Mouse (Mus musculus) heart, embryonic 13.5 days (tissue): ENCODE results near the gene Mip. TPM values are rescaled to one million over a fixed set of nuclear protein-coding genes. Genes with fewer than 3 reads are reported as not detected.
A peak's percentile ranks its signal among the peaks of the same experiment; 100 is the strongest.
"Not testable (repeated sequence)": the region's sequence is repeated elsewhere in the genome, so short reads cannot be mapped to it uniquely, and the experiment has no call there.

Source experiments
- ATAC-seq: fragments of 200-750 bp; cut with Nextera tagmentation; 2 replicates; pipeline ENCODE4 v1.8.0; 2017; ENCODE audit warnings: moderate TSS enrichment; ENCODE audit not compliant: insufficient number of reproducible peaks, low FRiP score, low TSS enrichment; ENCODE audit errors: extremely low read depth
- H3K27ac ChIP-seq: fragments of 300-500 bp; sonication (generic); replicated peaks from 2 replicates; pipeline ENCODE4 v1.5.1; 2015; ENCODE audit warnings: moderate library complexity, mild to moderate bottlenecking, inconsistent platforms
- H3K27me3 ChIP-seq: fragments of 300-500 bp; sonication (generic); replicated peaks from 2 replicates; pipeline ENCODE4 v1.6.1; 2015; ENCODE audit warnings: mild to moderate bottlenecking, inconsistent platforms
- H3K36me3 ChIP-seq: fragments of 300-500 bp; sonication (generic); 2 replicates; pipeline ENCODE4 v1.6.1; 2015; ENCODE audit warnings: mild to moderate bottlenecking, inconsistent platforms
- H3K4me1 ChIP-seq: fragments of 300-500 bp; sonication (generic); 2 replicates; pipeline ENCODE4 v1.6.1; 2015; ENCODE audit warnings: inconsistent platforms
- H3K4me2 ChIP-seq: fragments of 300-500 bp; sonication (generic); 2 replicates; pipeline ENCODE4 v1.6.1; 2015; ENCODE audit warnings: inconsistent platforms, mild to moderate bottlenecking, moderate library complexity
- H3K4me3 ChIP-seq: fragments of 300-500 bp; sonication (generic); 2 replicates; pipeline ENCODE4 v1.5.1; 2015; ENCODE audit warnings: moderate library complexity, mild to moderate bottlenecking, inconsistent platforms
- H3K9ac ChIP-seq: fragments of 300-500 bp; sonication (generic); 2 replicates; pipeline ENCODE4 v1.6.1; 2015; ENCODE audit warnings: inconsistent platforms, mild to moderate bottlenecking, moderate library complexity
- H3K9me3 ChIP-seq: fragments of 300-500 bp; sonication (generic); 2 replicates; pipeline ENCODE4 v1.6.1; 2016; ENCODE audit warnings: inconsistent platforms
- WGBS: fragments of 180-500 bp; shearing (Covaris S2); methylation state at CpG from one replicate; pipeline ENCODE4 v1.1.7; 2015; ENCODE audit warnings: mixed read lengths; 5-methylcytosine and 5-hydroxymethylcytosine counted together
- polyA plus RNA-seq: library from polyadenylated mRNA; unstranded; fragments of >200 nt; fragmentation: Nextera tagmentation; extraction: Ambion mirVana; gene quantifications from 2 replicates; pipeline ENCODE4 v1.2.1, GENCODE M21; 2015

Mip gene
- polyA plus RNA-seq, 1 experiment from 2014 or later: not detected

GRCm38 (mm10) chr10:128212148-128212547 lies 13.5 kb upstream of the Mip start:
- peak overlapping the region; percentile 63 for H3K4me3 ChIP-seq
- peak overlapping the region; percentile 92 for H3K4me2 ChIP-seq
- no peak overlapping the region; the same call in 1 of the 2 replicates for H3K27ac ChIP-seq
- H3K4me1 ChIP-seq: peaks cover 21% of the 10 kb centered on the region
- ATAC-seq: no peak
- H3K27me3 ChIP-seq: peaks cover 15% of the 10 kb centered on the region
- peak overlapping the region; percentile 85 for H3K9ac ChIP-seq
- 41% methylated on average over 6 of the region's 6 CpGs for whole genome bisulfite sequencing
- peaks cover 17% of the 10 kb centered on the region for H3K36me3 ChIP-seq
- H3K9me3 ChIP-seq: no peaks in the 10 kb centered on the region

DNA sequence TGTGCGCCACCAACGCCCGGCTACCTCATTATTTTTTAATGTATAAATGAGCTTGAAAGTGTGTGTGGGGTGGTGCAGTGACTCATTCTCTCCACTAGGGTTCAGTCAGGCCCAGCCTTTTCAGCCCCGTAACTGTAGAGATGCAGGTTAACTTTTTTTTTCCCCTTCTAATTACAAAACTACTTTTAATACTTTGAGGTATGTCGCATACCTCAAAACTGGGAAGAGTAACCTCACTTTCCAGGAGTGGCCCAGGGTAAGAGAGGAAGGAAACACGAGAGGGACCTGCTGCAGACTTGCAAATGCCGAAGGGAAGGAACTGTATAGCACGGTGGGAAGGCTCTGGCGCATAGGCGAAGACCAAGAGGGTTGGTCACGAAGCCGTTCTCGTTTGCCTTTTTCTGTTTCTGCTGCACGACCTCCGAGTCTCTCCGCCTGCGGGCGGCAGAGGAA lies 12.7 kb upstream of the Mip start:
- peak overlapping the region; percentile 49 for H3K4me3 ChIP-seq
- peak overlapping the region; percentile 65 for H3K9ac ChIP-seq
- ATAC-seq: peak; percentile 39; the same call in 1 of the 2 replicates
- peak overlapping the region; percentile 21; the same call in 1 of the 2 replicates for H3K27ac ChIP-seq
- H3K4me1 ChIP-seq: peaks cover 21% of the 10 kb centered on the region
- peak overlapping the region; percentile 92 for H3K4me2 ChIP-seq
- peaks cover 17% of the 10 kb centered on the region for H3K36me3 ChIP-seq
- 2% methylated on average over 18 of the region's 18 CpGs for WGBS
- no peaks in the 10 kb centered on the region for H3K9me3 ChIP-seq
- H3K27me3 ChIP-seq: peaks cover 15% of the 10 kb centered on the region

DNA sequence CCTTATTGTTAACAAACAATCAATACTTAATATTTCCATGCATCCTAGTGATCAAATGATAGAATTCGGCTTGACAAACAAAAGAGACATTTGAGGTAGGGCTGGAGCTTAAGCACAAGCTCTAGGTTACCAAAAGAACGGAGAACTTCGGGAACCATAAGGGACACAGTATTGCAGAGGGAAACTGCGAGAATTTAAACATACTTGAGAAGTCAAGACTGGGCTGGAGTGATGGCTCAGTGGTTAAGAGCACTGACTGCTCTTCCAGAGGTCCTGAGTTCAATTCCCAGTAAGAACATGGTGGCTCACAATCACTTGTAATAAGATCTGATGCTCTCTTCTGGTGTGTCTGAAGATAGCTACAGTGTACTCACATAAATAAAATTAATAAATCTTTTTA lies 11.5 kb upstream of the Mip start:
- not testable (repeated sequence) for H3K9ac ChIP-seq, H3K4me2 ChIP-seq, H3K27ac ChIP-seq, H3K9me3 ChIP-seq, ATAC-seq, H3K4me3 ChIP-seq
- 82% methylated on average over 4 of the region's 4 CpGs for WGBS
- Histone ChIP-seq H3K36me3 (peaks cover 11% of the 10 kb centered on the region; the same call in 1 of the 2 replicates), H3K4me1 (peaks cover 21% of the 10 kb centered on the region), H3K27me3 (peaks cover 15% of the 10 kb centered on the region)

DNA sequence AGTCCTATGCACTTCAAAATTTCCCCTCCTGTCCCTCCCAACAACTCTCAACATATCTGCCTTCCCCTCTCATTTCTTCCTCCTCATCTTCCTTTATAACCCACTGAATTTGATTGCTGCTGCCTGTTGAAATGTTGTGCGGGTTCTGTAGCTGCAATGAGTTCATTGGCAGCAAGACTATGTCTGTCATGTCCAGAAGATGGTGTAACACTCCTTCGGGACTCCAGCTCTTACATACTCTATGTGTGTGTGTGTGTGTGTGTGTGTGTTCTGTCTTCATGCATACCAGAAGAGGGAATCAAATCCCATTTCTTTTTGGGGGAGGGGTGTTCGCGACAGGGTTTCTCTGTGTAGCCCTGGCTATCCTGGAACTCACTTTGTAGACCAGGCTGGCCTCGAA lies 10.7 kb upstream of the Mip start:
- 64% methylated on average over 5 of the region's 5 CpGs for WGBS
- H3K4me3 ChIP-seq: no peak overlapping the region
- no peak overlapping the region for H3K9ac ChIP-seq
- no peak overlapping the region for H3K4me2 ChIP-seq
- no peak for ATAC-seq
- no peaks in the 10 kb centered on the region for H3K9me3 ChIP-seq
- H3K27ac ChIP-seq: no peak overlapping the region
- H3K27me3 ChIP-seq: peaks cover 15% of the 10 kb centered on the region
- H3K36me3 ChIP-seq: 0 out of 2 replicates have a peak, but pooled peaks cover 6% of the 10 kb centered on the region
- peaks cover 21% of the 10 kb centered on the region for H3K4me1 ChIP-seq

DNA sequence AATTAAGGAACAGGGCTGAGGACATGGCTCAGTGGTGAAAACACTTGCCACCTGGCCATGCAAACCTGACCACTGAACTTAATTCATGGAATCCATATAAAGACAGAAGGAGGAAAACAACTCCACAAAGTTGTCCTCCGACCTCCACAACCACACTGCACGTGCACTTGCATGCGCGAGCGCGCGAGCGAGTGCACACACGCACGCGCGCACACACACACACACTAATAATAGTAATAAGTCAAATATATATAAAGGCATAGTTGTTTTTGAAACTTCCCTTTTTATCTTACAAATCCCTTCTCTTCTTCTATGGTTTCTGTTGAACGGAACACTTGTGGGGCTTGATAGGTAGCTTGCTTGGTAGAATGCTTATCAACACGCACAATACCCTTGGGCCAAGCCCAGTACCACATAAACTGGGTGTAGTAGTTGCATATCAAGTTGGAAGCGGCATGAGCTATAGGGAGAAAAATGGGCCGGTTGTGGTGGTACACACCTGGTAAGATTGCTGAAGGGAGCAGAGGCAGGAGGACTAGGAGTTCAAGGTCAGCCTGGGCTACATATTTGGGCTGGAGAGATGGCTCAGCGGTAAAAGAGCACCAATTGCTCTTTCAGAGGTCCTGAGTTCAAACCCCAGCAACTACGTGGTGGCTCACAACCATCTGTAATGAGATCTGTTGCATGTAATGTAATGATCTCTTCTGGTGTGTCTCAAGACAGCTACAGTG lies 7.1 kb upstream of the Mip start:
- no peak overlapping the region for H3K9ac ChIP-seq
- no peaks in the 10 kb centered on the region for H3K9me3 ChIP-seq
- 90% methylated on average over 18 of the region's 18 CpGs for WGBS
- no peak overlapping the region for H3K4me3 ChIP-seq
- H3K36me3 ChIP-seq: no peaks in the 10 kb centered on the region
- H3K27me3 ChIP-seq: peaks cover 12% of the 10 kb centered on the region
- 0 out of 2 replicates have a peak, but pooled peaks cover under 1% of the 10 kb centered on the region for H3K4me1 ChIP-seq
- H3K27ac ChIP-seq: no peak overlapping the region
- ATAC-seq: no peak
- H3K4me2 ChIP-seq: no peak overlapping the region

- 56% methylated on average over 16 of the region's 16 CpGs for WGBS
- Histone ChIP-seq H3K27ac (no peak overlapping the region), H3K9ac (no peak overlapping the region), H3K27me3 (no peaks in the 10 kb centered on the region), H3K4me1 (peaks cover 7% of the 10 kb centered on the region; the same call in 1 of the 2 replicates), H3K4me3 (no peak overlapping the region), H3K36me3 (no peaks in the 10 kb centered on the region), H3K9me3 (no peaks in the 10 kb centered on the region), H3K4me2 (no peak overlapping the region)
- no peak for ATAC-seq
Measured at GRCm38 (mm10) chr10:128221533-128222286, 3.9 kb upstream of the Mip start.

DNA sequence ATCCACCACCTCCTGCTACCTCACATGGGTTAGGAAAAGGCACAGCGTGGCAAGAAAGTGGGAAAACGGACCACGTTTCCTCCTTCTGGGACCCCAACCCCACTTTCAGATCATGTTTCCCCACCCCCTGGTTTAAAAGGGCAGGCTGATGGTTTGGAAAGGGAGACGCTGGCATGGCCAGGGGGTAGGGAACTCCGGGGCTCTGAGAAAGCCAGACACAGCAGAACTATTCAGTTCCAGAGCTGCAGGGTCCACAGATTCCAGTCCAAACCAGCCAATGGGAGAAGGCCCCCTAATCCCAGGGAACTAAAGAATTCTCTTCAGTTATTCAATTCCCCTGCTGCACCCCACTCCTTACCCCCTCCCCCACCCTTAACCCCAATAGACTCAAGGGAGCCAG lies 574 bp upstream of the Mip start:
- Histone ChIP-seq H3K4me1 (peaks cover 11% of the 10 kb centered on the region; the same call in 1 of the 2 replicates), H3K9ac (no peak overlapping the region), H3K9me3 (no peaks in the 10 kb centered on the region), H3K4me2 (no peak overlapping the region), H3K27ac (no peak overlapping the region), H3K27me3 (no peaks in the 10 kb centered on the region), H3K36me3 (no peaks in the 10 kb centered on the region), H3K4me3 (no peak overlapping the region)
- no peak for ATAC-seq
- WGBS: 46% methylated on average over 5 of the region's 5 CpGs

- Histone ChIP-seq H3K4me1 (peaks cover 19% of the 10 kb centered on the region), H3K27me3 (no peaks in the 10 kb centered on the region), H3K36me3 (no peaks in the 10 kb centered on the region), H3K27ac (no peak overlapping the region), H3K9me3 (no peaks in the 10 kb centered on the region), H3K9ac (0 out of 2 replicates have a peak overlapping the region, but pooled peaks have one; percentile 19), H3K4me2 (no peak overlapping the region), H3K4me3 (no peak overlapping the region)
- no peak for ATAC-seq
- 70% methylated on average over 9 of the region's 9 CpGs for WGBS
Measured at GRCm38 (mm10) chr10:128227592-128227991, 2.0 kb downstream of the Mip start.

DNA sequence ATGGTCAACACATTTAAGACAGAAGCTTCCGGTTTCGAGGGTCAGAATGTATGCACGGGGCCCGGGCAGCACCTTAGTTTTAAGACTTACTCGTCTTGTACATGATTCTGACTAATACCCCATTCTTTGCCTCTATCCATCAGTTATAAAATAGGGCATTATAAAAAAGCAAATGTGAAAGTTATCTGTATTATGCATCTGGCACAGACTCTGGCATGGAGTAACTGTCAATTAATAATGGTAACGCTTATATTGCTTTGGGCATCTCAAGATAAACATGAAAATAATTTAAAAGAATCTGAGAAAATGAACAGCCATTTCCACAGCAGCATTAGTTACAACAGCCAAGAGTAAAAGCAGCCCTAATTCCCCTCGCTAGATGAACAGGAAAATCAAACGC lies 2.4 kb downstream of the Mip start:
- no peak for ATAC-seq
- no peaks in the 10 kb centered on the region for H3K27me3 ChIP-seq
- WGBS: 84% methylated on average over 8 of the region's 8 CpGs
- H3K9me3 ChIP-seq: no peaks in the 10 kb centered on the region
- H3K27ac ChIP-seq: no peak overlapping the region
- H3K9ac ChIP-seq: no peak overlapping the region
- H3K4me2 ChIP-seq: no peak overlapping the region
- H3K4me3 ChIP-seq: no peak overlapping the region
- H3K4me1 ChIP-seq: peaks cover 23% of the 10 kb centered on the region
- no peaks in the 10 kb centered on the region for H3K36me3 ChIP-seq

DNA sequence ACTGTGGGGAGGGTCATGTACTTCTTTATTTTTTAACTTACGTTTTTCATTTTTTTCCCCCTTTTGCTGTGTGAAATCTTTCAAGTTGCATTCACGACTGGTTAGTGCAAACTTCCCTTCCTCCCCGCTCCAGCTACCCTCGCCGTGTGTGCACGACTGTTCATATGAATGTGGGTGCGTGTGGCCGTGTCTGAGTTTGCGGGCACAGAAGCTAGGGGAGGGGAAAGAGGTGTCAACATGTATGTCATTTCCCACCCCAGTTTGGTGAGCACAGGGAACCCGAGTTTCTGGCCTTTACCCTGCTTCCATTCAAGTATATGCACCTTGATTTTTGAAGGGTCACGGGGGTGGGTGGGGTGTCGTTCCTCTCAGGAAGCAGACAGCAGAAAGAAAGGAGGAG lies 4.9 kb downstream of the Mip start:
- Histone ChIP-seq H3K9ac (0 out of 2 replicates have a peak overlapping the region, but pooled peaks have one; percentile 92), H3K27ac (no peak overlapping the region)
- 77% methylated on average over 12 of the region's 12 CpGs for WGBS

GRCm38 (mm10) chr10:128231146-128231545 lies 5.5 kb downstream of the Mip start:
- 22% methylated on average over 5 of the region's 5 CpGs for WGBS

More for the DNA sequence above, 4.9 kb downstream of the Mip start:
- H3K4me3 ChIP-seq: no peak overlapping the region
- H3K4me2 ChIP-seq: no peak overlapping the region
- no peak for ATAC-seq
- H3K9me3 ChIP-seq: no peaks in the 10 kb centered on the region
- no peaks in the 10 kb centered on the region for H3K27me3 ChIP-seq
- H3K4me1 ChIP-seq: peaks cover 21% of the 10 kb centered on the region
- peaks cover 11% of the 10 kb centered on the region; the same call in 1 of the 2 replicates for H3K36me3 ChIP-seq

More at GRCm38 (mm10) chr10:128231146-128231545, 5.5 kb downstream of the Mip start:
- Histone ChIP-seq H3K9ac (peak overlapping the region; percentile 92), H3K4me1 (peaks cover 21% of the 10 kb centered on the region), H3K4me2 (peak overlapping the region; percentile 91), H3K36me3 (peaks cover 11% of the 10 kb centered on the region; the same call in 1 of the 2 replicates), H3K27me3 (no peaks in the 10 kb centered on the region), H3K27ac (peak overlapping the region; percentile 95), H3K9me3 (no peaks in the 10 kb centered on the region), H3K4me3 (peak overlapping the region; percentile 75)
- no peak for ATAC-seq
